Mouse (Mus musculus) large intestine, adult 2 months (tissue): ENCODE results near the gene Mia. TPM values are rescaled to one million over a fixed set of nuclear protein-coding genes. Genes with fewer than 3 reads are reported as not detected.

Source experiments
- polyA plus RNA-seq: library from polyadenylated mRNA; depleted of rRNA; stranded (reverse); fragments of >200 nt; gene quantifications from 2 replicates; pipeline ENCODE4 v1.2.3, GENCODE M21; 2012; rRNA removed

Gene Mia
- polyA plus RNA-seq, 1 experiment: 2.2 TPM

Other genes starting within 250 kb of the Mia start
- gene Cyp2a22, start 241.8 kb downstream of the Mia start, polyA plus RNA-seq: not detected in 2 replicates
- gene Cyp2a12, start 152.1 kb downstream of the Mia start, polyA plus RNA-seq: not detected in 2 replicates
- 0.18 and 0.22 TPM in 2 replicates for gene Cyp2f2, start 61.2 kb downstream of the Mia start, polyA plus RNA-seq
- not detected in 2 replicates for gene Cyp2t4, start 27.4 kb downstream of the Mia start, polyA plus RNA-seq
- 80.6 and 86.7 TPM in 2 replicates for gene Egln2, start 14.4 kb downstream of the Mia start, polyA plus RNA-seq
- 76.5 and 80.9 TPM in 2 replicates for gene Rab4b, start 2.3 kb downstream of the Mia start, polyA plus RNA-seq
- gene Gm21983, start 71 bp downstream of the Mia start, polyA plus RNA-seq: not detected in 2 replicates
- 10.9 and 11.1 TPM in 2 replicates for gene BC024978, start 14.6 kb upstream of the Mia start, polyA plus RNA-seq
- 168 and 170 TPM in 2 replicates for gene Snrpa, start 15.1 kb upstream of the Mia start, polyA plus RNA-seq
- 27.3 and 32.7 TPM in 2 replicates for gene Itpkc, start 47.5 kb upstream of the Mia start, polyA plus RNA-seq
- gene Coq8b, start 51.9 kb upstream of the Mia start, polyA plus RNA-seq: 31.9 and 34.1 TPM in 2 replicates
- 6.4 and 6.6 TPM in 2 replicates for gene Numbl, start 77.3 kb upstream of the Mia start, polyA plus RNA-seq
- gene Ltbp4, start 156.5 kb upstream of the Mia start, polyA plus RNA-seq: 71.2 and 75.4 TPM in 2 replicates
- gene Shkbp1, start 174.9 kb upstream of the Mia start, polyA plus RNA-seq: 59.9 and 78.1 TPM in 2 replicates
- gene Gm20479, start 176.3 kb upstream of the Mia start, polyA plus RNA-seq: 0.22 TPM in 1 of 2 replicates, not detected in the other